Mouse (Mus musculus): ENCODE data around the gene Prpf3.
"Not testable (repeated sequence)": the region's sequence is repeated elsewhere in the genome, so short reads cannot be mapped to it uniquely, and the experiment has no call there.

Prpf3 gene

GRCm38 (mm10) chr3:95820046-95821010 is 35.4 kb downstream of the Prpf3 start:
- no peak for DNase-seq (ENCODE audit: low spot score)

DNA sequence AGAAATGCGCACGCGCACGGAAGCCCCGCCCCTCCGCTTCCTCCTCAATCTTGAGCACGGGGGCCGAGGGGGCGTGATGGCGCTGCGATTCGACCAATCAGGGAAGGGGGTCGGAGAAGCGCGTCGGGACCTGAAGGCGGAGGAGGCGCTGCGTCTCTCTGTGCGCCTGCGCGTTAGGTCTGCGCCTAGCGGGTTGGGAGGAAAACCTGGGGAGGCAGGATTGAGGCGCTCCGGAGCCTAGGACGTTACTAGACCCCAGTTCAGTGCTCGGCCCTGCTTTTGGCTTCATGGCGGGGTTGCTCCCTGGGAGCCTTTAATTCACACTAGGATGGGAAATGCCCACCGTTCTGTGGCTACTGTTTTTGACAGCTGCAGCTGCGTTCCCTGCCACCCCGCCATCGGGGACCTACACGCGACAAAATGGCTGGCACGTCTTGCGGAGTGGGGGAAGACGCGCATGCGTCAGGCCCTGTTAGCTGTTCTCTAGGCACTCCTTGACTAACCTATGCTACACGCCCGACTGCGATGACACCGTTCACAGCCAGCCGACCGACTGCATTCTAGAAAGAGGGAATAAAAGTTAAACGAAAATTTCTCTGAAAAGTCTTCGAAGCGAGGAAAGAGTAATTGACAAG is 36.2 kb downstream of the Prpf3 start:
- DNase-seq (ENCODE audit: low spot score): peak; percentile 100

- DNase-seq (ENCODE audit: low spot score): peak; percentile 85
These were observed 37.0 kb downstream of the Prpf3 start, which contains the start of gene Rprd2 for GRCm38 (mm10) chr3:95818571-95819288. TSS of gene Rprd2 (minus strand) at chr3:95818863.

GRCm38 (mm10) chr3:95818026-95818511 is 37.6 kb downstream of the Prpf3 start:
- peak; percentile 64 for DNase-seq (ENCODE audit: low spot score)

GRCm38 (mm10) chr3:95816681-95817080 is 39.0 kb downstream of the Prpf3 start:
- no peak for DNase-seq (ENCODE audit: low spot score)

- no peak for DNase-seq (ENCODE audit: low spot score)
These were observed 47.3 kb downstream of the Prpf3 start for GRCm38 (mm10) chr3:95808384-95808783.

- DNase-seq (ENCODE audit: low spot score): not testable (repeated sequence)
These were observed 48.1 kb downstream of the Prpf3 start for GRCm38 (mm10) chr3:95807630-95808029.

- DNase-seq (ENCODE audit: low spot score): no peak
These were observed 49.0 kb downstream of the Prpf3 start for GRCm38 (mm10) chr3:95806677-95807076.

DNA sequence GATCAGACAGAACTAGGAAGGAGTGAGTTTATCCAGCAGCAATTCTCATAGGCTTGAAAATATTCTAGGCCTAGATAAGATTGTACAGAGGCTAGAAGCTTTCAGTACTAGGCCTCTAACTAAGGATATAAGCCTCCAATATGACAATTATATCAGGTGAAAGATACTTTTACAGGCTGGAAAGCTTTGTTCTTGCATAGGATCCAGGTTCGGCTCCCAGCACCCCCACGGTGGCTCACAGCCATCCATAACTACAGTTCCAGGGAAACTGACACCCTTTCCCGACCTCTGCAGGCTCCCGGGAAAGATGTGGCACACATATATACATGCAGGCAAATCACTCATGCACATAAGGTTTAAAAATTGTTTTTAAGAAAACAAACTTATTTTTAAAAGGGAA is 51.8 kb downstream of the Prpf3 start:
- no peak for DNase-seq (ENCODE audit: low spot score)

DNA sequence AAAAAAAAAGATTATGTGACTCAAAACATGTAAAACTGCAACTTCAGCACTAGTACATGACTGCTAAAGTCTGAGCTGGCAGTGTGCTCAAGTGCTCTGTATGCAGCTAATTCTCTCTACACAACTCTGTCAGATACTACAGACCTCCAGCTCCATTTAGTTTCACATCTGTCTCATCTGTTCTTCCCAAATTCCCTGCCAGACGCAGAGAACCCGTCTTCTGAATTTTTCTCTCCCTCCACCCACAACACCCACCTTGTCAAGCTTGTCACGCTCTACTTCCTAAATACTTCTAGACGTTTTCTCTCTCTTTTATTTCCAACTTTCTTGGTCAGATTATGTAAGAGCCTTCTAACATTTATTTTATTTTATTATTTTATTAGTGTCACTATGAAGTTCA is 56.9 kb downstream of the Prpf3 start:
- no peak for DNase-seq (ENCODE audit: low spot score)

- no peak for DNase-seq (ENCODE audit: low spot score)
These were observed 61.4 kb downstream of the Prpf3 start for GRCm38 (mm10) chr3:95794299-95794698.

GRCm38 (mm10) chr3:95793662-95794061 is 62.0 kb downstream of the Prpf3 start:
- no peak for DNase-seq (ENCODE audit: low spot score)

DNA sequence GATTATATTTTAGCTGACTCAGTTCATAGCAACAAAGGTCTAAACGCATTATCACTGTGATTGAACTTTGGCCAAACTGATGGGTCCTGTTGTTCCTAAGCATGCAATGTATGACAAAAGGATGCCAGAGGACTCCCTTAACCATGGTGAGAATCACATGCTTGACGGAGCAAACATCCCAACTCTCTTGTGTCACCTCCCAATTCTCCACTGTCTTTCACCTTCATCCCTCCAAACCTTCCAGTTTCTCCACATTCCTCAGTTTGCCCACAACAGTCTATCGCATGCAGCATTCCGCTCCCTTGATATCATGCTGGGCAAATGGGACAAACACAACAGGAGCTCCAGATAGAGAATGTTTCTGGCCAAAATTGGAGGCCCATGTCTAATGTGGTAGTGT is 70.2 kb downstream of the Prpf3 start:
- DNase-seq (ENCODE audit: low spot score): no peak
